Mouse (Mus musculus): ENCODE results near the gene Olfr896-ps1.

Gene Olfr896-ps1

DNA sequence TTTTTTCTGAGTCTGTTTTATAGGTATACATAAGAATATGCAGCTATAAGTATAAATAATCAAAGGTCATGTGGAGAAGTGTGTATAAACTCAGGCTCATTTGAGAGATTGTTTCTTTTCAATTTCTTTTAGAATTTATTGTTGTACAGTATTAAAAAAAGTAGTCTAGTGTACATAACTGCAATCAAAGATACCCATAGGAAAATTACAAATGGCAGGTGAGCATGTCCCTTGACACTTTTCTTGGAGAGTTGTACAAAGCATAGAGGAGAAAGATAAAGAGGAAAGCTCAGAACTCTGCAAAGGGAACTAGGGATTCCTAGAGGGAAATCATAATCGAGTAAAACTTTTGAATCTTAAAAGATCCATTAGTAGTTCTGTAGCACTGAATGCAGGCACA is at the start of gene Olfr896-ps1:
TSS of gene Olfr896-ps1 (plus strand) at position 301 of the 400 bp plus-strand sequence.
- DNase-seq (ENCODE audit: low spot score in 2 of 2) = no peak

DNA sequence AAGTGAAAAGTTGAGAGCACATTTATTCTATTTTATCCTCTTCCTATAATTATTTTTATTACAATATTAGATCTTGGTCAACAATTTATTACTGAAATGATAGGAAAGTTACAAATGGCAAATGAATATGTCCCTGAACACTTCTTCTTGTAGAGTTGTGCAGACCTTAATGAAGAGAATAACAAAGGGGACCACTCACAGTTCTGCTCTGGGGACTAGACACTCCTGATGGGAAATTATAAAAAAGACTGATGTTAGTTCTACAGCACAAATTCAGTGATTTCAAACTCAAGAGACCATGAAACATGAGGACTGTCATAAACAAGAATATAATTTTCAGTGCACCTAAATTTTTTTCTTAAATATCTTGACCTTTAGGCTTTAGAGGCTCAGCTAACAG is 38.4 kb upstream of the Olfr896-ps1 start, which contains the start of gene Olfr143:
TSS of gene Olfr143 (plus strand) at position 301 of the 400 bp plus-strand sequence.
- no peak for DNase-seq (ENCODE audit: low spot score in 2 of 2)

DNA sequence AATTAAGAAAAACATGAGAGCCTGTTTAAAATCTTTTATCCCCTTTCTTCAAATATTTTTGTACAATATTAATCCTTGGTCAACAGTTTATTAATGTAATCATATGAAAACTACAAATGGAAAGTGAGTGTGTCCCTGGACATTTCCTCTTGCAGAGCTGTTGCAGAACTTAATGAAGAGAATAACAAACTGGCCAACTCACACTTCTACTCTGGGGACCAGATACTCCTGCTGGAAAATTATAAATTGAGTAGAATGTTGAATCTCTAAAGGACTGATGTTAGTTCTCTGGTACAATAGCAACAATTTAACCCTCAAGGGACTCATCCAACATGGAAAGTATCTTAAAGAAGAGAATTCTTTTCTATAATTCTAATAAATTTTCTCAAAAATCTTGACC is 23.4 kb upstream of the Olfr896-ps1 start, which contains the start of gene Olfr895:
TSS of gene Olfr895 (plus strand) at position 301 of the 400 bp plus-strand sequence.
- no peak for DNase-seq (ENCODE audit: low spot score in 2 of 2)

DNA sequence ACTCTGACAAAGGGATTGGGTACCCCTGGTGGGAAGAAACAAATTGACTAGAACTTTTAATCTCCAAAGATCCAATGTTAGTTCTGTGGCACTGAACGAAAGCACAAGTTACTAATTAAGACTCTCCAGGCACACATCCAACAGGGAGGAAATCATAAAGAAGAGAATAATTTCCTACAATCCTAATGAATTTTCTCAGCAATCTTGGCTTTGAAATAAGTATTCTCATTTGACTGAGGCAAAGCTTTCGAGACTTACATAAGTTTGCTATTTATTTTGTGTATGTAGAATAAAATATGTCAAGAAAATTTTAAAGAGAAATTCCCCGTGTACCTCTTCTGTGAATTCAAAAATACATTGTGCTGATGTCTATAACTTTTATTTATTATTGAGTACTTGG is 37.9 kb downstream of the Olfr896-ps1 start, which contains the start of gene Olfr25:
TSS of gene Olfr25 (plus strand) at position 301 of the 400 bp plus-strand sequence.
- DNase-seq (ENCODE audit: low spot score in 2 of 2) = no peak
